Mouse (Mus musculus) liver, adult (tissue): Measurements from ENCODE around the gene Med25.

Source experiments
- GATA4 ChIP-seq: IDR thresholded peaks from 2 replicates; pipeline ENCODE4 v1.6.1; 2014; ENCODE audit warnings: mild to moderate bottlenecking, low read length; ENCODE audit not compliant: insufficient replicate concordance

Gene Med25

GRCm38 (mm10) chr7:44848561-44849415, 43.7 kb downstream of the Med25 start, which contains the start of the genes Akt1s1 and Tbc1d17:
Gene Akt1s1, plus strand, starts transcription at chr7:44848991.
Gene Tbc1d17, minus strand, starts transcription at chr7:44849079.
- peak; percentile 93; the same call in 1 of the 2 replicates for TF ChIP-seq GATA4

DNA sequence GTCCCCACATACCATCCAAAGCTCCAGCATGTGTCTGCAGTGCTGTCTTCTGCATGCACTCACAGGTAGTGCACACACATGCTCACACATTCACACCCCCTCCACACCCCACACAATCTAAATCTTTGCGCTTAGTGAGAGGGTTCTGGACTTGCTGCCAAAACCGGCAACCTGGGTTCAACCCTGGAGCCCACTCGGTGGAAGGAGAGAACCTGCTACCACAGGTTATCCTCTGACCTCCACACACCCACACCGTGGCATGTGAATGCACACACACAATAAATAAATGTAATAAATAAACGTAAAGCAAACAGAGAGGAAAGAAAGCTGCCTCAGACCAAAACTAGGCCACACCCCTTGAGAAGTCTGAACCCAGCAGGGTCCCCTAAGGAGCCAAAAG, 44.7 kb downstream of the Med25 start:
- TF ChIP-seq GATA4, result no peak

- TF ChIP-seq GATA4, result no peak
Observed at GRCm38 (mm10) chr7:44846804-44847203, 45.7 kb downstream of the Med25 start.

GRCm38 (mm10) chr7:44845006-44845405, 47.5 kb downstream of the Med25 start:
- TF ChIP-seq GATA4, result no peak

DNA sequence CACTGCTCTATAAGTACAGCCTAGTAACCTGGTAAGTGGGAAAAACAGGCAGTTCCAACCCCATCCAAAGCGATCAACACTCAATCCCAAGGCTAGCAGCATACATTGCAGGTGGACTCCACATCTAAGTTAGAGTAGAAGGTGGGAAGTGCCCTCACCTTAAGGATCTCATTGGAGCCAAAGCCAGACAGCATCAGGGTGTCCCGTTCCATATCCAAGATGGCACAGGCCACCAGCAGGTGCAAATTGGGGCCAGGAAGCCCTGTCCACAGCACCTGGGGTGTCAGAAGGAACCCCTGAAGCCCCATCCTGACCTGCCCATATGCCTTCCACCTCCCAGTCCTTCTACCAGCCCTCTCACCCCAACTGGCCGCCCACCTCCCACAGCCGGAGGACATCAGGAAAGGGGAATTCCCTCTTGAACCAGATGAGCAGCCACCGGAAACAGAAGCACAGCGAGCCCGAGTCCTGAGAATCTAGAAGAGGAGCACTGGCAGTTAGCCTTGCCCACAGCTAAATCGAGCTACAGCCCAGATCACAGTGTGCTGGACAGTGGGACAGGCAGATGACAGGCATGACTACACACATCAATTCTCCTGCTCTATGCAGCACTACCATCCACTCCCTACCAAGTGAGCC, 50.6 kb downstream of the Med25 start:
- no peak for TF ChIP-seq GATA4

- no peak for TF ChIP-seq GATA4
Observed at GRCm38 (mm10) chr7:44840426-44840825, 52.1 kb downstream of the Med25 start.

GRCm38 (mm10) chr7:44839491-44840191, 52.9 kb downstream of the Med25 start:
- TF ChIP-seq GATA4, result no peak

DNA sequence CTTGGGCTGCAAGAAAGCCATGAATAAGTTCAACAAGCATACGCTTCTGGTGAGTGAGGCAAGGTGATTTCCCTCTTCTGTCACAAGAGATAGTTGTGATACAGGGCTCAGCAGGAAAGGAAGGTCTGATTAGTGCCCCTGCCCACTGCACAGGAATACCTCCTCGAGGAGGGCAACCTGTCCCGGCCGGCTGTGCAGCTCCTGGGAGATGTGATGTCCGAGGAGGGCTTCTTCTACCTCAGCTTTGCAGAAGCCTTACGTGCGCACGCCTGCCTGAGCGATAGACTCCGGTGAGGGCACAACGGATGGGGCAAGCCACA, 53.4 kb downstream of the Med25 start:
- no peak for TF ChIP-seq GATA4

- TF ChIP-seq GATA4, result no peak
Observed at GRCm38 (mm10) chr7:44838073-44838472, 54.4 kb downstream of the Med25 start.

DNA sequence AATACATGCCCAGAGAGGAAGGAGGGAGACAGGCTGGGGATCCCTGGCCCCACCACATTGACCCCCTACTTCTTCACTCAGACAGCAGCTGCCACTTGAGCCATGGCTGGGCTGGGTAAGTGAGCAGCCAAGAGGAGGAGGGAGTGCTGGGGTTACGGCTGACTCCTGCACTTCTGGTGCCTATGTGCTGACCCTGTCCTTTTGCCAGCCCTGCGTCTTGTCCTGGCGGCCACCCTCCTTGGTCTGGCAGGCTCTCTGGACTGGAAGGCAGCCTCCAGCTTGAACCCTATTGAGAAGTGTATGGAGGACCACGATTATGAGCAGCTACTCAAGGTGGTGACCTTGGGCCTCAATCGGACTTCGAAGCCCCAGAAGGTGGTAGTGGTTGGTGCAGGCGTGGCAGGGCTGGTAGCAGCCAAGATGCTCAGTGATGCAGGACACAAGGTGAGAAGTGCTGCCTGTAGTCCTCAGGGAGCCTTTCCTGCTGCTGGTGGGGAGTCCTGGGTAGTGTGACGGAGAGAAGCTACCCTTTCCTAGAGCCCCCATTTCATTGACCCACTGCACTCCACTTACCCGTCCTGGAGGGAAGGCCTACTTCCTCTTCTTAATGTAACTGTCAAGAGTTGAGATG, 56.0 kb downstream of the Med25 start:
- no peak for TF ChIP-seq GATA4

- TF ChIP-seq GATA4, result no peak
Observed at GRCm38 (mm10) chr7:44836016-44836404, 56.5 kb downstream of the Med25 start.

DNA sequence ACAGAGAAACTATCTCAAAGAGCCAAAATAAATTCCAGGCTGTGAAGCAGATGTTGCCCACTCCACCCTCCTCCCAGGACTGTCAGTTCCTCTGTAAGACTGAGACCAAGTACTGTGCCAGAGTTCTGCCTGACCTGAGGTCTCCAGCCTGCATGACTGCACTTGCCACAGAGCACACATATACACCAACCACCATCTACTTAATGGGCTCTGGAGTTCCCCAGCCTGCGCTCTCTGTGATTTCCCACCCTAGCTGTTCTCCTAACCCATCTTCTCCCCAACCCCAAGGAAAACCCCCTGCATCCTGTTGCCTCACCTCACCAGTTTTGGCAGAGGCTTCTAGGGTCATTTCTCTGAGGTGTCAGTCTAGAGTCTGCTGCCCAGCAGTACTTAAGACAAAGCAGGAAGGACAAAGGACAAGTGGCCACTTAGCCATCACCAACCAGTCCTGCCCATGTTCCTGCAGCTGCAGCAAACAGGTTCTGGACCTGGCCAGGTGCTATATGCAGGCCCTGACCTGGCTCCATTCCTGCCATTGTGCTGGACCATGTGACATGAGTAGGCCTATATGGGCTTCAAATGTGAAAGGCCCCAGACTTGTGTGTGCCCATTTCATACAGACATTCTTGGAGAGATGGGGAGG, 57.0 kb downstream of the Med25 start:
- TF ChIP-seq GATA4, result no peak

DNA sequence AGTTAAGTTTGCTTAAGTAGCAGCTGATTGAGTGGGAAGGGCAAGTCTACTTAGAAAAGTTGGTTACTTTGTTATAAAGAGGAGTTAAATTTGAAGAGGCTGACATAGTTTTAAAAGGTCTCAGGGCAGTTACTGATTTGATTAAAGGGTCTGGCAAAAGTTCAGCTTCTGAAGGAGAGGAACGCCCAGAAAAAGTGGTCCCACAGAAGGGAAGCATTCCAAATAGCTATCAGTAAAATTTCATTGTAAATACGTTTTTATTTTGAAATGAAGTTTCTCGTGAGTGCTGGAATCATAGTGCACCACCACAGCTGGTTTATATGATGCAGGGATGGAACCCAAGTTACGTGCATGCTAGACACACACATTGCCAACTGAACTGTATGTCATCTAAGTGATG, 59.7 kb downstream of the Med25 start:
- TF ChIP-seq GATA4, result no peak

DNA sequence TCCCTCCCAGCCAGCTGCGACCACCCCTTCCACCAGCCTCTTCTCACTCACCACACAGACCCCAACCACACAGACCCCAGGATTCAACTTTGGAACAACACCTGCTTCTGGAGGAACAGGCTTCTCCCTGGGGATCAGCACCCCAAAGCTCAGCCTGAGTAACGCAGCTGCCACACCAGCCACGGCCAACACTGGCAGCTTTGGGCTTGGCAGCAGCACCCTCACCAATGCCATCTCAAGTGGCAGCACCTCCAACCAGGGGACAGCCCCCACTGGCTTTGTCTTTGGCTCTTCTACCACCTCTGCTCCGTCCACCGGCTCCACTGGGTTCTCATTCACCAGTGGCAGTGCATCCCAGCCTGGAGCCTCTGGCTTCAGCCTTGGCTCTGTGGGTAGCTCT, 63.8 kb downstream of the Med25 start:
- no peak for TF ChIP-seq GATA4

GRCm38 (mm10) chr7:44826771-44827170, 65.7 kb downstream of the Med25 start:
- no peak for TF ChIP-seq GATA4
